Mouse (Mus musculus): Measurements from ENCODE around the gene Hs6st3. TPM values are rescaled to one million over a fixed set of nuclear protein-coding genes. Genes with fewer than 3 reads are reported as not detected.
A peak's percentile ranks its signal among the peaks of the same experiment; 100 is the strongest.
"Not testable (repeated sequence)": the region's sequence is repeated elsewhere in the genome, so short reads cannot be mapped to it uniquely, and the experiment has no call there.

The Hs6st3 gene
- total RNA-seq, 2 experiments from 2014 or later, result 0.19 TPM; not detected in 1

DNA sequence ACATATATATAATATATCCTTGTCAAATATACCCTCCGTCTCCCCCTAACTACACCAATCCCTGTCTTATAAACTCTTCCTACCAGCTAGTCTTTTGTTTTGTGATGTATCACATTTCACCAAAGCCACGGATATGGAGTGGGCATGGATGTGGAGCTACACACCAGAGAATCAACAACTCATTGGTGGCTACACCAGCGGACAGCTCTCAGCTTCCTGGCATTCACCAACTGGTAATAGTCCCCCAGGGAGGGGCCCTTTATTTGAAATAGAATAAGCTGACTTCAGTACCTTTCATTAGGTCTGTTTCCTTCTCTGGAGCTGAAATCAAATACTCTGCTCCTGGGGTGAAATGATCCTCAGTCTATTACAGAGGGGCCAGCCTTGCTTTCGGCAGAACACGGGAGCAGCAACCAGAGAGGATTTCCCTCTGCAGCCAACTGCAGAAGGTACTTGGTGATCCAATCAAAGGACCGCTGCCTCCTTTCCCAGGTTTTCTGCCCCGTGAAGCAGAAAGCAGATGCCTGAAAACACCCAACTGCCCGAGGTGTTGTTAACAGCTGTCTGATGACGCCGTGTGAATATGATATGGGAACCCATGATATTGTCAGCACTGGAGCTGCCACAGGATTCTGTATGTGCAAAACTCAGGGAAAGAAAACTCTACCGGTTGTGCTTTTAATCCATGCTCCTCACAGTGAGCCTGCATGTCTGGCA is 271.4 kb downstream of the Hs6st3 start:
- no peak for DNase-seq
- intact Hi-C loops (cut with DNase I), result no loop called here

DNA sequence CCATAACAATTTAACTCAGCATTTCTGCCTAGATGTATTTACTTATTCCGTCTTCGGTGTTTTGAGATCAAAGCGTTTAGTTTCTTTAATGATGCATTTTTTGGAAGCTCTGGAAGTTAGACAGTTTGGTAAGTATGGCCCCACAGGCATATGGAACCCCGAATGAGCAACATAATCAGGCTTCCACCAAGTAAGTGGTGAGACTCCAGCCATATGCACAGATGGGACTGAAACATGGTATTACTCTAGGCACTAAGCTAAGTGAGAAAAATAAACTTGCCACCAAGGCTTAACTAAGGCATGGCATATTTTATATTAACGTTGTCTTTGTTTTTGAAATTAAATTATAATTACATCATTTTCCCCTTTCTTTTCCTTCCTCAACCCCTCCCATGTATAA is 284.8 kb downstream of the Hs6st3 start:
- DNase-seq, result no peak
- intact Hi-C loops (cut with DNase I), result no loop called here

DNA sequence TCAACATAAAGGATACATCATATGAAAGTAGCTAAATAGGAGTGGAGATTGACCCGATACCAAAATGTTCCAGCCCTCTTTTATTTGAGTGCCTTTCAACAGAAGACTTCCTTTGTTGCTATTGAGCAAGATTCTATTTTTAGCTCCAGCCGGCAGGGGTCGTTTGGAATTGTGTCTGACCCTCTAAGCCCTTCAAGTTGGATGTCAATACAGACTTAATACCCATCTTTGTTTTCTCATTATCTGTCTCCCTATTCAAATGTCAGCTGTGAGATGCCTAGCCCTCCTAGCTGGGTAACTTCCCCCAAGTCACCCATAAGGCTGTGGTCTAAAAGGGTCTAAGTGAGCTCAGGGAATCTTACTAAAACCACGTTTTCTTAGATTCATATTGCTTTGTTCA is 312.3 kb downstream of the Hs6st3 start:
- DNase-seq, result no peak
- intact Hi-C loops (cut with DNase I), result no loop called here

DNA sequence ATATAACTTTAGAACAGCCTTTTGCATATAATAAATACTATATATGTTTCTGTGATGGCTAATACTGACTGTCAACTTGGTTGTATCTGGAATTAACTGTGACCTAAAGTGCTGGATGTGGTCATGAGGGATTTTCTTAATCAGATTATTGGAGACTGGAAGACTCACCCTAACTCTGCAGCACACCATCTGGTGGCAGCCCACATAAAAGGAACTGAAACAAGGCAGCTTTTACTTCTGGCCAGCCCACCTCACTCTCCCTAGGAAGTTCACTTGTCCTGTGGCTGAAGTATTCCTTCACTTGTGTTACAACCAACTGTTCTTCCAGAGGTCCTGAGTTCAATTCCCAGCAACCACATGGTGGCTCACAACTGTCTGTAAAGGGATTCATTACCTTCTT is 313.5 kb downstream of the Hs6st3 start:
- no peak for DNase-seq
- intact Hi-C loops (cut with DNase I), result no loop called here

DNA sequence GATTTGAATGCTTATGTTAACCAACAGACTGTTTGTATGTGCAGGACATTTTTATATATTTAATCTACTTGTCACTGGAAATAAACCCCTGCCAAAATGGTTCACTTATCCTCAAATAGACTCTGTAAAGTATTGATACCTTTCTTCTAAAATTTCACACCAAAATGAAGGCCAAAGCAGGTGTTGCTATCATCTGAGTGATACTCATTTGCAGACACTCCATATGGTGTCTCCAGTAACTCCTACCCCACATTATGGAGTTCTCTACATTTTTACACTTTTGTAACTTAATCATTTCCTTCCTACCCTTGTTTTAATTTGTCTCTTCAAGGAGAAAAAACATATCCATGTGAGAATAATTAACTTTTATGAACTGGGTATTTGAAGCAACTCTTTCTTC is 314.2 kb downstream of the Hs6st3 start:
- intact Hi-C loops (cut with DNase I), result no loop called here
- no peak for DNase-seq

DNA sequence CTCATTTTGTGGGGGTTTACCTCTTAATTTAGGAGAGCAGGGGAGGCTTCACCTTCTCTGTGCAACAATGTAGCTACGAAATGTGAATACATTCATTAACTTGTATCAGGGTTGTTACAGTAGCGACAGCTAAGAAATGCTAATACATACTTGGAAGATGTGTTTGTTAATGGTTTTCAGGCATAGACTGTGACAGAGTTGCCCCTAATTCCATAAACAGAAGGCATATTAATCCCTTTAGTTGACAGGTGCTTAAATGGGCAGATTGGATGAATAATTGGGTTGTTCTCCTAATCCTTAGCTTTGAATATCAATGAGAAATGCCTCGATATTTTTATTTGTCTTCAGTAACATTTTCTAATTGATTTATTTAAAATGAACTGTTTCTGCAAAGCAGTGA is 314.7 kb downstream of the Hs6st3 start:
- DNase-seq, result no peak
- intact Hi-C loops (cut with DNase I), result no loop called here

DNA sequence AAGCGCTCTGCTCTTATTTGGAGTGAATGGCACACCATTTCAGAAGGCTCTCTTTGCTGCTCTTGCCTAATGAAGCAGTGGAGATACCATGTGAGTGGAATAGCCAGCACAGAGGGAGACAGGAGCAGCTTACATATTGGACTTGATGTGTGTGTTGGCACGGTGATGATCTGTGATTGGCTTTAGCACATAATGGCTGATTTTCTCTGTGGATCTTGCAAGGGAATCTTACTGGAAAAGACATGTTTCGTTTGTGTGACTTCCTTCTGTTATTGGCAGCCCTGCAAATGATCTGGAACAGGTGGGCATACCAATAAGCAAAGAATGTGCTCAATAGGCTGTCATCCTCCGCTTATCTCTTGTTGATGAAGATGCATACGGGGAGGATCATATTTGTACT is 326.2 kb downstream of the Hs6st3 start:
- DNase-seq, result no peak
- intact Hi-C loops (cut with DNase I), result no loop called here

DNA sequence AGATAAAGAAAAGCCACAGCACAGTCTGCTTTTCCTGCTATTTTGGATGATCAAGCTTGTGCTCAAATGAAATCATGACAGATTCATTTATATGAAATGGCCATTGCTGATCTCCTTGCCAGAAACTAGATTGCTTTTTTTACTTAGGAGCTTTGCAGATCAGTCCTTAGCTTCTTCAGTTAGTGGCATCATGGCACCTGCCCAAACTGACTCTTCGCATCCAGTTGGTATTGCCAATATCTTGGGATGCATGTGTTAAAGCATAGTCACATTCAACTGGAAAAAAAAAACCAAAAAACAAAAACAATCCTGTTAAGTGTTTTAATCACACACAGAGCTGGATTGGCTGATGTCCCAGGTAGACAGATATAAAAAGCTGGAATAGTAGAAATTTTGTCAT is 326.7 kb downstream of the Hs6st3 start:
- DNase-seq, result no peak

DNA sequence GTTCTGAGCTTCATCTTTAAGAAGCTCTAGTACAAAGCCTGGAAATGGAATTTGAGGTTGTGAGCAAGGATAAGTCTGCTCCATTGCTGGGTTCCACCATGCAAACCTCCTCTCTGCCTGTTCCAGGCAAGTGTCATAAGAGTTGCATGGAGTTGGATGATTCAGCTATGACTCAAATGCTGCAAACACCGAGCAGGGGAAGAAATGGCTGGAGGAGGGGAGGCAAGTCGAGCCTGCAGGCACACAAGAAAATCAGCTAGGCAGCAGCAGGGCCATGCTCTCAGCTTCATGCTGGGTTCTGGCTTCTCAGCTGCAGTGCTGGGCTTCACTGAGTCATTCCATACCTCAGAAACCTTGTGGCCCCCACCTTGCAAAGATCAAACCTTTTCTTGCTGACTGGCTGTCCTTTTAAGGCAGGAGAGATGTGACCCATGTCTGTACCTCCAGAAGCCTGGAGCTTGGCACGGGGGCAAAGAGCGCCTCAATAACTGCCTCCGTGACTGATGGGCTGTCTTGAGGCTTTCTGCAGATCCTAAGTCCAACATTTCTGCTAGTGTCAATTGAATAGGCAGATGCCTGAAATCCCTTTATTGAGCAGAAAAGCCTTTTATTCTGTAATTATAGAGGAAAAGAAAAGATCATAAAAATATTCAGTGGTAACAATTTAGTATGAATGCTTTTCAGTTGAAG is 328.9 kb downstream of the Hs6st3 start:
- intact Hi-C loops (cut with DNase I), result no loop called here
- no peak for DNase-seq

More for the DNA sequence above, 326.7 kb downstream of the Hs6st3 start:
- intact Hi-C loops (cut with DNase I), result no loop called here

DNA sequence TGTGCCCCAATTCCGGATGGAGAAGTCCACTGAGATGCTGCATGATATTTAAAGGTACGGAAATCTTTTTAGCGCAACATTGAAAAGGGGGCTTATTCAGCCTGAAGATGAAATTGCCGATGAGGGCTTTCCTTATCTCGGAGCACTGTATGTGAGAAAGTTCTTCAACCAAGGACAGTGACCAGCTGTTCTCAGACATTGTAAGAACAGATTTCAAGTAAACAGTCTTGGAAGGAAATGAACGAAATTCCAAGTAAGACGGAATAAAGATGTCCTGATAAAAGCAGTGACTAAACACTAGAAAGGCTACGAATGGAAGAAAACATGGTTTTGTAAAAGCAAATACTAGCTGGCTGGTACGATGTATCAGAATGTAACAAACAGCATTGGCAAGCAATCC is 338.4 kb downstream of the Hs6st3 start:
- no peak for DNase-seq
- intact Hi-C loops (cut with DNase I), result no loop called here

DNA sequence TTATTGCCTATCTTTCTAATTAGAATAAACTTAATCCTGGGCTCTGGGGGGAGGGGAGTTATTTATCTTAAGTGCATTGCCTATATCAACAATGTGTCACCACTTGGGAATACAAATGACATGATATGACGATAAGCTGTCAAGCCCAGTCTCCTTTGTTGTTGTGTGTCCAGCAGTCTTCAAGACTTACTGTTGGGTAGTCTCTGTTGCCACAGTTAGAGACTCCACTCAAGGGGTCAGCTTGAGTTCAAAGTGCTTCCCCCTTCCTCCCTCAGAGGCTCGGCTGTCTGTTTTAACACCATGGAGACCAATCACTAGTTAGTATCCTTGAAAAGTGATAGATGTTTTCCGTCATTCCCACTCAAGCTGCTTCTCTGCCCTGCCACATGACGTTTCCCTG is 339.7 kb downstream of the Hs6st3 start:
- DNase-seq, result no peak
- intact Hi-C loops (cut with DNase I), result no loop called here

DNA sequence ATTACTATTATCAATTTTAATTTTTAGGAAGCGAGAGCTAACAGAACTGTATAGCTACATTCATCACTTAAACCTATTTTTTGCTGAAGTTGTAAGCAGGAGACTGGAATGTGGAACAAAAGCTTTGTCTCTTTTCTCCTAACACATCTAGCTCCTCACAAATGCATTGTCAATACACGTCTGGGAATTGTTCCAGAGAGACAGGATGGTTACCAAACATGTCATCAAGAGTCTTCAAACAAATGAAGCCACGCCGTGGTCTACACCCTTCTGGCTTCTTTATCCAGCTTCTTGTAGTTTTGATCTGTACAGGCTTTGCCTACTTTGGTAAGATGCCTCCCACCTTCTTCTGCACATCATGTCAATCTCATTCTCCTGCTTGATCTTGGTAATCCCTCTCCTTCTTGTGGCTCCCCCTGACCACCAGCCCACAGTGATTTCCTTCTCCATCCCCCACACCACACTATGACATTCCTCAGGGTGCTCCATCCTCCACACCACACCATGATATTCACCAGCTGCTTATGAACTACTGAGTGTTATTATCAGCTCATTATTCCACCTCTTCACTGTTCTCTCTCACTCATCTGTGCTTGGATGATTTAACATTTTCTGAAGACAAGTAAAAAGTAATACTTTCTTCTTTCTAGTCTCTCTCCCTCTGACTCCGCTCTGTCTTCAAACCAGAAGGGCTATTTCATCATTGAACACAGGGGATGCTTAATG is 351.0 kb downstream of the Hs6st3 start:
- DNase-seq, result no peak
- intact Hi-C loops (cut with DNase I), result no loop called here

DNA sequence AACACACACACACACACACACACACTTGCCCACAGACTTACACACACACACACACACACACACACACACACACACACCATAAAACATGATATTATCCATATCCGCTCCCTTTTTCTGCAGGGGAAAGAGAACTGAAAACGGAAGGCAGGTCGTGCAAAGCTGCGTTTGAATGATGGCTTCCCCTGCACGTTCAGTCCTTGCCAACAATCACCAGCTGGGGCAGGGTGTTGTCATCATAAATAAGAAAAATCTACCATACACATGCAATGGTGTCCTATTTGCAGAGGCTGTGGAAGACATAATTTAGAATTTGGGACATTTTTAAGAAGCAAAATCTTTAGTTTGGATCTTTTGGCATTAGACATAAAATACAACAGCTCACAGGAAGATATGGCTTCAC is 382.5 kb downstream of the Hs6st3 start:
- intact Hi-C loops (cut with DNase I), result no loop called here
- no peak for DNase-seq

DNA sequence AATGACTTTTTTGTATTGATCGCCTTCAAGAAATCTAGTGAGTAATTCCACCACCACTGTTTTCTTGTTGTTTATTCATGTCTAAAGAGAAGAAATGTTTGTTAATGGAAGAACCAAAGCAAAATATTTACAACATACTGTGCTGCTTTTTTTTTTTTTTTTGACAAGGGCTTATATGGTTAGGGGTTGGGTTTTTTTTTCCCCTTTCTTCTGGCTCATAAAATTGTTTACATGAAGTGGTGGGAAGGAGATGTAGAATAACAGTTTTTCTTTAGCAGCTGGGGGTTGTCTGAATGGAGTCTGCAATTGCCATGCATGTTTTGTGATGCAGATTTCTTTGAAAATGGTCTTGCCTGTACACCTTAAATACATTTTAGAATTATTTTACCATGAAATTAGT is 382.9 kb downstream of the Hs6st3 start:
- no peak for DNase-seq
- intact Hi-C loops (cut with DNase I), result no loop called here

DNA sequence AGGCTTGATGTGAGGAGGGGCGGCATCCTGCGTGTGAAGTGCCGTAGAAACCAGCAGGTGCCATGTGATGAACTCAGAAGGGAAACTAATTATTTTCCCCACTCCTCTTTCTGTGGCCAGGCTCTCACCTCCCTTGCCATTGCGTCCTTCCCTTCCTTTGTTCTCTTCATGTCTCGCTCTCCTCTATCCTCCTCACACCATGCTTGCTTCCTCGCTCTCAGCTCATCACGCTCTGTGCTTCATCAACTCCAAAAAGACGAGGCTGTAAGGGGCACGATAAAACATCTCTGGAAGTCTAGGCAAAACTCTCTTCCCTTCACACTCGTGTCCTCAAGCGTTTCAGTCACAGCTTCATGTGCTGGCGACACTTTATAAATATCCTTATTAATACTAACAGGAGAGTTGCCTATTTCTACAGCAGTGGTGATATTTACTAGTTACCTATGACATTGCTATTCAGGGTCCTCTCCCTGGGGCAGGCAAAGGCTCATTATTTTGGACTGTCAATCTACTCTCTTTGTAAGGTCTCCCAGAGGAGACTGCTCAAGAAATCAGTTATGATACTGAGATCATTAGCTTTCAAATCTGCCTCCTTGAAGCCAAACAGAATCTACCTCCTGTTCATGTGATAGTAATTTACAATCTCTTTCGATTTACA is 394.9 kb downstream of the Hs6st3 start:
- intact Hi-C loops (cut with DNase I), result no loop called here
- DNase-seq, result no peak

DNA sequence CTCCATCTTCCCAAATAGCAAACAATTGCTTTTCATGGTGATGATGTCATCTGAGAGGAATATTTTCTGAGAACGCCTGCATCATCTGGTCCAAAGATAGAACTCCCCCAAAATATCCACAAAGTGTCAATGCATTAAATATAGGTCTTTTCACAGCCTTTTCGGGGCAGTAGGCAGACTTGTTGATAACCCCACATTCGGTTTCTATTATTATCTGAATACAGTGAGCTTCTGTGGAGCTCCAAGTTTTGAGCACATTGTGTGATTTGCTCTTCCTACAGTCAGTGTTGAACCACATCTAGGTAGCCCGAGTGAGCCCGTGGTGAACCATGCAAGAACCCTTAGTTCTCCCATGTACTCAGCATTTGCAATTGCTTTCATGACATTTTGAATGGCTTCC is 402.4 kb downstream of the Hs6st3 start:
- intact Hi-C loops (cut with DNase I), result no loop called here
- no peak for DNase-seq

DNA sequence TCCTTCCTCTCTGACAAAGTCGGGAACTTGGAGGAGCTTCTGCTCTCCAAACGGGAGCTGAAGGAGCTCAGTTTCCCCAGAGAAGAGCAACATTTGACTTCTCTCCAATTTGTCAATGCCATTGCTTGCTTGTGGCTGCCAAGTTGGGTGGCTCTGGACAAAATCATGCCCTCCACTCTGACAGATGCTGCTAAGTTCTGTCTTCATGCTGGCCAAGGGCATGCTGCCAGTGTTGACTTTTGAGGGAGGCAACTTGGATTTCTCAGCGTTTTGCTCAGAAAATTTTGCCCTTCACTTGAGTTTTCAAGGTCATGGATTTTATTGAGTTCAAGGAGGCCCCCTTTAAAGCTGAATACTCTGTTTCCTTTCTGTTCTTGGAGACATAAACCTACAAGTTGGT is 406.5 kb downstream of the Hs6st3 start:
- intact Hi-C loops (cut with DNase I), result no loop called here
- DNase-seq, result peak; percentile 16 to 27

DNA sequence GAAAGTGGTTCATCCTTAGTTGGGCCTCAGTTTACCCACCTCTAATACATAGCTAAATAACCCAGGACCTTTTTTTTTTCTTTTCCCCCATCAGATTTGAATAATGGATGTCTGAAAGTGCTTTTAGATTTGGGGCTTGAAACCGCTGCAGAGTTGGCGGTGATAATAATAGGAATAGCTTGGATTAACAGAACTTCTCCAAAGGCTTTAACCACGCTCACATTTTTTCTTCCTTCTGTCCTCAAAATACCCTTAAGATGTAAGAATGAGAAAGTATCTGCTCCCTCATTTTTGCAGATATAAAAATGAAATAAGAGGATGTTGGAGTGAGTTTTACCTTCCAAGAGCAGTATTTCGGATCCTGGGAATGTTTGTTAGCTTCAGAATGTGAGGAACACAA is 420.2 kb downstream of the Hs6st3 start:
- no peak for DNase-seq
- intact Hi-C loops (cut with DNase I), result no loop called here

DNA sequence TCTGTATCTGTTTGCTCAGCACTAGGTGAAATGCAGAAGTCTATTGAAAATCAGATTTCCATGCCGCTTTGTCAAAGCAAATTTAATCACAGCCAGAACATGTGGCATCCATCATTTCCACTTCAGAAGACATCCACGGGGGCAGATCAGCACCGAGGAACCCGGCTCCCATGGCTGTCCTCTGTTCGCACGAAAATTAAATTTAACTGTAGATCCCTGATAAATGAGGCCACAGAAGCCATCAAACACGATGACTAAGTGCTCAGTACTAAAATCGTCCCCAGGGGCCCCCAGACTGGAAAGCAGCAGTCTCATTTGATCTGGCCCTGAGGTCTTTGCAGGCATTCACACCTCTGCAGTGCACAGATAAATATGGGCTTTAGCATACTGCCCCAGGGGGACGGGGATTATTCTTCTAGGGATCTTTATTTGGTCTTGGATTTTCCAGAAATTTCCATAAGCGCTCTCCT is 443.9 kb downstream of the Hs6st3 start:
- no peak for DNase-seq
- intact Hi-C loops (cut with DNase I), result no loop called here

DNA sequence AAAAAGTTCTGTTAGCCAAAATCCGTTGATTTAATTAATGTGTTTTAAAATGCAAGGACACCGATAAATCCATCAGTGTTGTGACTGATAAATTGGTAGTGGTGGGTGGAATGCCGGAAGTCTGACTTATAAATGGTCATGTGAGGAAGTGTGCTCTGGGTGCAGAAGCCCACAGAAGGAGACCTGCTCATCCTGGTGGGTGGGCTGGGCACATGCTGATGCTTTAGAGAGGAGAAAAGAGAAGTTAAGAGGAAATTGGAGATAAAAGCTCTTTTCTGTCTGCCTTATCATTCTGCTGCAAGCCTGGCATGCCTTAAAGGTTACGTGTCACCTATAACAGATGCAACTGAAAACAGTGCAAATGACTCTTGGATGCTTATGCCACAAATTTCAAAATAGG is 446.9 kb downstream of the Hs6st3 start:
- intact Hi-C loops (cut with DNase I), result no loop called here
- no peak for DNase-seq

DNA sequence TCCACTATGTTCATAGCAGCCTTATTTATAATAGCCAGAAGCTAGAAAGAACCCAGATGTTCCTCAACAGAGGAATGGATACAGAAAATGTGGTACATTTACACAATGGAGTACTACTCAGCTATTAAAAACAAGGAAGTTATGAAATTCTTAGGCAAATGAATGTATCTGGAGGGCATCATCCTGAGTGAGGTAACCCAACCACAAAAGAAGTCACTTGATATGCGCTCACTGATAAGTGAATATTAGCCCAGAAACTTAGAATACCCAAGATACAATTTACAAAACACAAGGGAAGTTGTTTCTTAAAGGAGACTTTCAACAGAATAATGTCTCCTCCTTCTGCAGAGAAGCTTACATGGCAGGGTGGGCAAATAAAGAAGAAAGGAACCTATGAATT is 449.2 kb downstream of the Hs6st3 start:
- intact Hi-C loops (cut with DNase I); DNase-seq: not testable (repeated sequence)
